Mouse (Mus musculus) left cerebral cortex, postnatal 14 days (tissue): ENCODE results near the gene Car4. TPM values are rescaled to one million over a fixed set of nuclear protein-coding genes. Genes with fewer than 3 reads are reported as not detected.

Experiments
- DNase-seq, 2 experiments: peaks; one replicate each; pipeline ENCODE4 v3.0.0; 2021 to 2022; ENCODE audit warnings: low spot score in 2 of 2, mixed read lengths in 1 of 2
- intact Hi-C: fragments of 180-260 bp; cut with DNase I; formaldehyde crosslinking; loops from one replicate; pipeline ENCODE4 v1.15.1; 2025
- total RNA-seq, 2 experiments: library from RNA; stranded (reverse); gene quantifications; 2 replicates each; pipeline ENCODE4 v1.2.3; 2021

Gene Car4
- total RNA-seq, 2 experiments from 2014 or later, result 75.6 to 99.5 TPM

GRCm38 (mm10) chr11:84980697-84981096 lies 23.1 kb downstream of the Car4 start:
- DNase-seq, result no peak
- intact Hi-C loops, result no loop called here

DNA sequence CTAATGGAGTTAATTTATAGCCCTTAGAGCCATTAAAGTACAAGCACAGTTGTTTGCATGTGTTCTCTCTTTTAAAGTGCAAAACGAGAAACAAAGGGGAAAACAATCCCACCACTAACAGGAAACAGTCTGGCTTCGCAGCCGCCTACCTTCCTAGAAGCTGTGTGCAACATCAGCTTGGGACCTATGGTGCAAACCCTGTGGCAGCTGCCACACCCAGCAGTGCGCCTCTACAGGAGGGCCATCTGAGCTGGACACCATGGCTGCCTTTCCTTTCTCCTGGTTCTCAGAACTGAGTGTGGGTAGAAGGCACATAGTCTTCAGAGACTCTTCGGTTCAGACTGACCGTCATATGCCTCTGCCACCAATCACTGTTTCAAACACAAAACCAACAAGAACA lies 27.8 kb downstream of the Car4 start:
- intact Hi-C loops, result no loop called here
- no peak for DNase-seq

GRCm38 (mm10) chr11:84988341-84988919 lies 30.8 kb downstream of the Car4 start:
- intact Hi-C loops, result no loop called here
- DNase-seq, result no peak

GRCm38 (mm10) chr11:84992996-84993395 lies 35.4 kb downstream of the Car4 start:
- intact Hi-C loops, result no loop called here
- DNase-seq, result no peak

DNA sequence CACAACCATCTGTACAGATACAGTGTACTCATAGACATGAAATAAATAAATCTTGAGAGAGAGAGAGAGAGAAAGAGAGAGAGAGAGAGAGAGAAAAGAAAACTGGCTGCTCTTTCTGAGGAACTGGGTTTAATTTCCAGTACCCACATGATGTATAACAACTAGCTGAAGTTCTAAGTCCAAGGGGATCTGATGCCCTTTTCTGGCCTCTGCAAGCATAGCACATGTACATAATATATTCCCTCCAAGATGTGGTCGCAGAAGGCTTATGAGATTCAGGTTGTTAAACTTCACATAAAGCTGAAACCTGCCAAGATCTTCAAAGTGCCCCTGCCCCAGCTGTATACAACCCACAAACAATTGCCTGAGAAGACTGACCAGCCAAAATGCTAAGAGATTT lies 37.7 kb downstream of the Car4 start:
- no peak for DNase-seq
- intact Hi-C loops, result no loop called here

DNA sequence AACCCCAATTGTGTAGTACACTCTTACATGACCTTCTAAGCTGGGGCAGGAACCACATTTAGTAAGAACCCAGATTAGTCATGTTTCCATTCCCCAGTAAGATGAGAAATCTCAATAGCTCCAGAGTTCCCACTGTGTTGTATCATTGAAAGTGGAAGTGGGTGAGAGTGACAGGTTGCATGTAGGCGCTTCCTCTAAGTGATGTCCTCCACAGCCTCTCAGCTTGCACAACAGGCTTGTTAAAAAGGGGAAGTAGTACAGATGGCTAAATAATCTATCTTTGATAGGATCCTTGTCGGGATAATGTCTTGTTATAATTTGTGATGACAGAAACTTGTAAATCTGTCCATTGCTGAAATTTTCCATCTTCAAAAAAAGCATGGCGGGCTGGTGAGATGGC lies 46.0 kb downstream of the Car4 start:
- DNase-seq, result peak; percentile 18 to 21
- intact Hi-C loops, result no loop called here

DNA sequence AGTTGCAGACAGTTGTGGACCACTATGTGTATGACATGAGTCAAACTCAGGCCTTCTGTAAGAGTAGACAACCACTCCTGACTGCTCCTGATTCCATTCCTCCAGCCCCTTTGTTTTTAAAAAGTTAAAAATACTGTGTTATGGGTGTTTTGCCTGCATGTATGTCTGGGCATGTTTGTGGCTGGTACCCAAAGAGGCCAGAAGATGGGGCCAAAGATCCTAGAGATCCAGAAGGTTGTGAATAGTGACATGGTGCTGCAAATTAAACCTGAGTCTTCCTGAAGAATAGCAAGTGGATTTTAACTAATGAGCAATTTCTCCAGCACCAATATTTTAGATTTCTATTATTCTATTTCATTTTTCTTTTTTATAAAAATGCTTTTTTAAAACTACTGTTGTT lies 55.5 kb downstream of the Car4 start:
- DNase-seq, result no peak
- intact Hi-C loops, result loop anchor here (10.0 kb wide), 1 partner anchor 172 kb away; no protein-coding TSS in a partner anchor

Other genes starting within 250 kb of the Car4 start
- 10 to 100 TPM; 17.0 to 17.2 TPM for gene Mrm1, start 138.3 kb upstream of the Car4 start, total RNA-seq
- gene Dhrs11, start 128.8 kb upstream of the Car4 start, total RNA-seq, result 1 to 10 TPM; 7.2 to 7.6 TPM
- 10 to 100 TPM; 78.1 to 81.8 TPM for gene Ggnbp2, start 87.0 kb upstream of the Car4 start, total RNA-seq
- gene Myo19, start 77.6 kb upstream of the Car4 start, total RNA-seq, result 10 to 100 TPM; 12.3 to 12.8 TPM
- gene Pigw, start 77.5 kb upstream of the Car4 start, total RNA-seq, result 1 to 10 TPM; 7.5 to 9.5 TPM
- gene Znhit3, start 41.4 kb upstream of the Car4 start, total RNA-seq, result 10 to 100 TPM; 28.0 to 34.8 TPM
- 10 to 100 TPM; 92.5 to 99.8 TPM for gene Usp32, start 182.4 kb downstream of the Car4 start, total RNA-seq
- gene 1700125H20Rik, start 212.6 kb downstream of the Car4 start, total RNA-seq, result not detected